Mouse (Mus musculus) hindbrain, embryonic 15.5 days (tissue): Measurements from ENCODE around the gene Unc93a. TPM values are rescaled to one million over a fixed set of nuclear protein-coding genes. Genes with fewer than 3 reads are reported as not detected.
"Not testable (repeated sequence)": the region's sequence is repeated elsewhere in the genome, so short reads cannot be mapped to it uniquely, and the experiment has no call there.

Source experiments
- ATAC-seq: fragments of 200-750 bp; cut with Nextera tagmentation; 2 replicates; pipeline ENCODE4 v1.8.0; 2017; ENCODE audit warnings: low read depth, moderate number of reproducible peaks, moderate TSS enrichment; ENCODE audit not compliant: low FRiP score
- H3K27ac ChIP-seq: fragments of 300-500 bp; sonication (generic); replicated peaks from 2 replicates; pipeline ENCODE4 v1.5.1; 2015; ENCODE audit warnings: mild to moderate bottlenecking, inconsistent platforms
- H3K27me3 ChIP-seq: fragments of 300-500 bp; sonication (generic); 2 replicates; pipeline ENCODE4 v1.6.1; 2015; ENCODE audit warnings: control low read depth, inconsistent platforms
- H3K36me3 ChIP-seq: fragments of 300-500 bp; sonication (generic); 2 replicates; pipeline ENCODE4 v1.6.1; 2015; ENCODE audit warnings: control low read depth, inconsistent platforms
- H3K4me1 ChIP-seq: fragments of 300-500 bp; sonication (generic); replicated peaks from 2 replicates; pipeline ENCODE4 v1.6.1; 2015; ENCODE audit warnings: control low read depth, inconsistent platforms
- H3K4me2 ChIP-seq: fragments of 300-500 bp; sonication (generic); 2 replicates; pipeline ENCODE4 v1.6.1; 2015; ENCODE audit warnings: moderate library complexity, mild to moderate bottlenecking, inconsistent platforms
- H3K4me3 ChIP-seq: fragments of 300-500 bp; sonication (generic); 2 replicates; pipeline ENCODE4 v1.5.1; 2015; ENCODE audit warnings: mild to moderate bottlenecking, inconsistent platforms
- H3K9ac ChIP-seq: fragments of 300-500 bp; sonication (generic); 2 replicates; pipeline ENCODE4 v1.6.1; 2015; ENCODE audit warnings: inconsistent platforms
- H3K9me3 ChIP-seq: fragments of 300-500 bp; sonication (generic); 2 replicates; pipeline ENCODE4 v1.6.1; 2016; ENCODE audit warnings: control low read depth, inconsistent platforms
- WGBS: fragments of 180-500 bp; shearing (Covaris S2); methylation state at CpG from one replicate; pipeline ENCODE4 v1.1.7; 2015; 5-methylcytosine and 5-hydroxymethylcytosine counted together
- polyA plus RNA-seq: library from polyadenylated mRNA; unstranded; fragments of >200 nt; fragmentation: Nextera tagmentation; extraction: Ambion mirVana; gene quantifications from 2 replicates; pipeline ENCODE4 v1.2.1, GENCODE M21; 2015

Gene Unc93a
- polyA plus RNA-seq, result 0.08 TPM in 1 of 2 replicates, not detected in the other

- WGBS, result 71% methylated on average over 3 of the region's 4 CpGs
- H3K36me3 ChIP-seq, H3K9ac ChIP-seq, H3K27ac ChIP-seq, H3K9me3 ChIP-seq, H3K4me1 ChIP-seq, ATAC-seq, H3K27me3 ChIP-seq, H3K4me3 ChIP-seq, H3K4me2 ChIP-seq: not testable (repeated sequence)
These were observed at the start of gene Unc93a for GRCm38 (mm10) chr17:13131710-13132109. TSS of gene Unc93a (minus strand) at chr17:13131810.

- H3K9ac ChIP-seq, H3K36me3 ChIP-seq, H3K4me2 ChIP-seq, H3K27me3 ChIP-seq, H3K4me1 ChIP-seq, H3K4me3 ChIP-seq, H3K27ac ChIP-seq, ATAC-seq: not testable (repeated sequence)
- H3K9me3 ChIP-seq, result peaks cover 15% of the 10 kb centered on the region
- 94% methylated on average over 5 of the region's 5 CpGs for WGBS
These were observed 48.9 kb upstream of the Unc93a start for GRCm38 (mm10) chr17:13180491-13180890.

GRCm38 (mm10) chr17:13179021-13179420 is 47.4 kb upstream of the Unc93a start:
- H3K27me3 ChIP-seq, H3K27ac ChIP-seq, H3K36me3 ChIP-seq, H3K9ac ChIP-seq, ATAC-seq, H3K4me3 ChIP-seq, H3K4me1 ChIP-seq, H3K4me2 ChIP-seq: not testable (repeated sequence)
- H3K9me3 ChIP-seq, result peaks cover 14% of the 10 kb centered on the region
- WGBS, result 89% methylated on average over 4 of the region's 4 CpGs

- not testable (repeated sequence) for H3K27me3 ChIP-seq, H3K9ac ChIP-seq, H3K4me2 ChIP-seq, H3K4me1 ChIP-seq, H3K27ac ChIP-seq, H3K36me3 ChIP-seq, H3K4me3 ChIP-seq
- peak; percentile 25; the same call in 1 of the 2 replicates for ATAC-seq
- H3K9me3 ChIP-seq, result peaks cover 14% of the 10 kb centered on the region
- 58% methylated on average over 1 of the region's 1 CpGs for WGBS
These were observed 46.2 kb upstream of the Unc93a start for GRCm38 (mm10) chr17:13177796-13178195.

GRCm38 (mm10) chr17:13175609-13176008 is 44.0 kb upstream of the Unc93a start:
- H3K9me3 ChIP-seq, H3K9ac ChIP-seq, H3K27me3 ChIP-seq, H3K4me3 ChIP-seq, H3K36me3 ChIP-seq, H3K4me1 ChIP-seq, ATAC-seq, H3K27ac ChIP-seq, H3K4me2 ChIP-seq: not testable (repeated sequence)
- 71% methylated on average over 1 of the region's 1 CpGs for WGBS

DNA sequence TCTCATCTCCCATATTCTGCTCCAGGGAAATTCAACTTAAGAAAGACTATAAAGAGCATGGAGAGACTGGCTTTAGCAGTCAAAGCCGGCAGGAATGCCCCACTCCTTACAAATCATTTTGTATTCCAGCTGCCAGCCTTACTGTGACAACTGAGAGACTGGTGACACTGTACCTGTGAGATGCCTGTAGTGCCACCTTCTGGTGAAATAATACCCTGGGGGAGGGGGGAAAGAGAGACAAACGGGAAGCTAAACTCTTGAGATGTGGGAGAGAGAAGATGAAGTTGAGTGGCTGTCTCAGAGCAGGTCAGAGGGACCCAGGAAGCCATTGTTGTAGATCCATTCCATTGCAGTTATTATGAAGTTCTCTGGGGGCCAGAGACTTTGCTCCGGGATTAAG is 42.4 kb upstream of the Unc93a start:
- WGBS, result 65% methylated on average over 2 of the region's 3 CpGs
- H3K4me2 ChIP-seq, H3K9ac ChIP-seq, H3K27ac ChIP-seq, H3K36me3 ChIP-seq, H3K4me3 ChIP-seq, ATAC-seq, H3K9me3 ChIP-seq, H3K4me1 ChIP-seq, H3K27me3 ChIP-seq: not testable (repeated sequence)

DNA sequence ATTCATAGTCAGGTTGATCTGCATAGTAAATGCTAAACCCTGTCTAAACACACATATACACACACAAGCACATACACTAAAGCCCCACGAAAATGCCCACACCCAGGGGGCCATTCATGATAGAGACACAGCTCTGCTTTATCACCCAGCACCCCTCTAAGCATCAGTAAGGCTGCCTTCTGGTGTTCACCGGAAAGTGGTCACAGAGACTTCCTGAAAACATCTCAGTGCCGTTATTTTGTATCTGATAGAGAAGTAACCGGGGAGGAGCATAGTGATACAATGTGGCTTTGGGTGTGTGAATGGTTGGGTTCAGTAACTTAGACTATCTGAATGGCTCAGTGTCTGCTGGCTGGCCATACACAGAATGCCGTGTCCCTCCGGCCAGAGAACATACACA is 42.0 kb upstream of the Unc93a start:
- 89% methylated on average over 6 of the region's 6 CpGs for WGBS

GRCm38 (mm10) chr17:13146128-13146527 is 14.5 kb upstream of the Unc93a start:
- not testable (repeated sequence) for H3K36me3 ChIP-seq, H3K9me3 ChIP-seq, H3K4me2 ChIP-seq, ATAC-seq, H3K27ac ChIP-seq, H3K4me3 ChIP-seq, H3K9ac ChIP-seq, H3K27me3 ChIP-seq, H3K4me1 ChIP-seq
- WGBS, result 88% methylated on average over 7 of the region's 7 CpGs

More for the DNA sequence above, 42.0 kb upstream of the Unc93a start:
- H3K4me3 ChIP-seq, H3K27me3 ChIP-seq, H3K4me1 ChIP-seq, H3K9me3 ChIP-seq, H3K9ac ChIP-seq, ATAC-seq, H3K36me3 ChIP-seq, H3K4me2 ChIP-seq, H3K27ac ChIP-seq: not testable (repeated sequence)

DNA sequence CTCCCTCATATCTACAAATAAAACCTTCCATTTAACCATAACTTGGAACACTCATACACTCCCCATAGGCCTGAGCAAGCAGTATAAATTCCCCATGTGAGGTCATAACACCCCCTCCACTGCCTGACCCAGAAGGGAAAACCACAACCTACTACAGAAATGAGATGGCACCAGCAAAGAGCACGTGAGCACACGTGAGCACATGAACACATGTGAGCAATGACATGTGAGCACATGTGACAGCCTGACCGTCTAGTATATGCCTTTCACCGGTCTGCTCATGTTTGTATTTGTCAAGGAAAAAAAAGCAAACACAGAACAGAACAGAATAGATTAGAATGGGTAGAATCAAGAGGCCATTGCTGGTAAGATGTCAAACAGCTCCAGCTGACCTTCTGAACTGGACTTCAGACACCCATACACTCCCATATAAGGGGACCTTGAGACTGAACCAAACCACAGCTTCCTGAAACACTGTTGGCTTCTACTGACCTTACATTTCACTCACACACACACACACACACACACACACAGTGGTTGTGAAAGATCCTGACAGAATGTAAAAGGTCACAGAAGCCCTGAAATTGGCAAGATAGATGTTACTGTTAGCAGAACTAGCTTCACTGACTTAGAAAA is 13.1 kb upstream of the Unc93a start:
- not testable (repeated sequence) for H3K4me3 ChIP-seq, H3K4me1 ChIP-seq, H3K9ac ChIP-seq, H3K9me3 ChIP-seq, H3K27me3 ChIP-seq, H3K27ac ChIP-seq, H3K36me3 ChIP-seq, ATAC-seq, H3K4me2 ChIP-seq
- 90% methylated on average over 4 of the region's 4 CpGs for WGBS

GRCm38 (mm10) chr17:13142665-13143064 is 11.1 kb upstream of the Unc93a start:
- not testable (repeated sequence) for ATAC-seq, H3K27me3 ChIP-seq, H3K27ac ChIP-seq, H3K36me3 ChIP-seq, H3K4me1 ChIP-seq, H3K4me3 ChIP-seq, H3K9ac ChIP-seq, H3K4me2 ChIP-seq, H3K9me3 ChIP-seq
- no CpG with 5 or more reads among the region's 2 CpGs for WGBS

- H3K4me2 ChIP-seq, H3K4me3 ChIP-seq, H3K9me3 ChIP-seq, H3K36me3 ChIP-seq, H3K27me3 ChIP-seq, ATAC-seq, H3K4me1 ChIP-seq, H3K9ac ChIP-seq, H3K27ac ChIP-seq: not testable (repeated sequence)
- 76% methylated on average over 2 of the region's 6 CpGs for WGBS
These were observed 3.7 kb upstream of the Unc93a start for GRCm38 (mm10) chr17:13135356-13135755.

- not testable (repeated sequence) for H3K4me1 ChIP-seq, H3K9me3 ChIP-seq, H3K9ac ChIP-seq, H3K27me3 ChIP-seq, H3K27ac ChIP-seq, H3K4me3 ChIP-seq, H3K36me3 ChIP-seq, H3K4me2 ChIP-seq, ATAC-seq
- WGBS, result 81% methylated on average over 8 of the region's 8 CpGs
These were observed 742 bp upstream of the Unc93a start for GRCm38 (mm10) chr17:13132352-13132751.
